In genomic region chr10:116717961-116718360, GRCm38 (mm10) we compare ENCODE assay signal across 27 mouse cellular contexts.
DNase-seq lines count a peak whose midpoint lies in the region; ATAC-seq lines count a peak whose summit lies in the region.
"Had no signal": no experiment of that assay in that cellular context is flagged by ENCODE, and none has a peak within 500 bp of the region (broad histone marks: within the 10 kb centered on the region; RNA-seq: fewer than 3 reads in every experiment).

No protein-coding gene starts in this region.

- peak; percentile 39; the same call in 1 of the 2 replicates for ATAC-seq in forebrain, embryonic 13.5 days
- no peak for ATAC-seq in forebrain, embryonic 11.5 days (replicated peaks; ENCODE audit: low FRiP score)
- no peak for ATAC-seq in midbrain, embryonic 11.5 days (ENCODE audit: low FRiP score)
- no peak for ATAC-seq in midbrain, embryonic 16.5 days
- ATAC-seq in forebrain, embryonic 16.5 days, result peak; percentile 61
- ATAC-seq: intestine, embryonic 15.5 days; Patski had no signal

- no peak overlapping the region for H3K27ac ChIP-seq in forebrain, embryonic 13.5 days
- H3K27ac ChIP-seq in forebrain, embryonic 11.5 days (ENCODE audit: low read depth, low read length), result no peak overlapping the region
- no peak overlapping the region for H3K27ac ChIP-seq in midbrain, embryonic 11.5 days (ENCODE audit: low read depth, low read length)
- no peak overlapping the region for H3K27ac ChIP-seq in midbrain, embryonic 16.5 days (ENCODE audit: low read length)
- no peak overlapping the region for H3K27ac ChIP-seq in forebrain, embryonic 16.5 days (ENCODE audit: low read length)
- H3K27ac ChIP-seq: embryonic facial prominence, embryonic 10.5 days; embryonic facial prominence, embryonic 13.5 days; heart, embryonic 15.5 days; hindbrain, embryonic 10.5 days; hindbrain, embryonic 13.5 days; intestine, embryonic 15.5 days had no signal

- H3K4me2 ChIP-seq in forebrain, embryonic 13.5 days, result no peak overlapping the region
- no peak overlapping the region for H3K4me2 ChIP-seq in forebrain, embryonic 11.5 days (ENCODE audit: low read depth, low read length, severe bottlenecking)
- H3K4me2 ChIP-seq in midbrain, embryonic 11.5 days, result no peak overlapping the region
- H3K4me2 ChIP-seq in midbrain, embryonic 16.5 days (ENCODE audit: low read length), result no peak overlapping the region
- H3K4me2 ChIP-seq in forebrain, embryonic 16.5 days (ENCODE audit: low read length), result no peak overlapping the region
- H3K4me2 ChIP-seq: embryonic facial prominence, embryonic 13.5 days; heart, embryonic 12.5 days; heart, embryonic 15.5 days; hindbrain, embryonic 13.5 days; intestine, embryonic 15.5 days had no signal

- no peaks in the 10 kb centered on the region for H3K36me3 ChIP-seq in forebrain, embryonic 13.5 days (ENCODE audit: poor library complexity, severe bottlenecking)
- H3K36me3 ChIP-seq in forebrain, embryonic 11.5 days (ENCODE audit: control insufficient read depth, insufficient read depth, low read length), result no peaks in the 10 kb centered on the region
- no peaks in the 10 kb centered on the region for H3K36me3 ChIP-seq in midbrain, embryonic 11.5 days (ENCODE audit: control insufficient read depth, insufficient read depth, low read length)
- H3K36me3 ChIP-seq in midbrain, embryonic 16.5 days (ENCODE audit: control insufficient read depth, insufficient read depth, low read length), result no peaks in the 10 kb centered on the region
- H3K36me3 ChIP-seq in forebrain, embryonic 16.5 days (ENCODE audit: control insufficient read depth, insufficient read depth), result no peaks in the 10 kb centered on the region
- H3K36me3 ChIP-seq: embryonic facial prominence, embryonic 10.5 days; embryonic facial prominence, embryonic 13.5 days; heart, embryonic 12.5 days; heart, embryonic 15.5 days; hindbrain, embryonic 10.5 days; hindbrain, embryonic 13.5 days; intestine, embryonic 15.5 days had no signal

- H3K4me1 ChIP-seq in forebrain, embryonic 13.5 days, result no peaks in the 10 kb centered on the region
- no peaks in the 10 kb centered on the region for H3K4me1 ChIP-seq in forebrain, embryonic 11.5 days (replicated peaks; ENCODE audit: control insufficient read depth, insufficient read depth, low read length)
- peaks cover 3% of the 10 kb centered on the region for H3K4me1 ChIP-seq in midbrain, embryonic 11.5 days (ENCODE audit: control insufficient read depth, insufficient read depth, low read length)
- H3K4me1 ChIP-seq in midbrain, embryonic 16.5 days (ENCODE audit: control insufficient read depth, insufficient read depth, low read length), result peaks cover 5% of the 10 kb centered on the region
- peaks cover 2% of the 10 kb centered on the region; the same call in 1 of the 2 replicates for H3K4me1 ChIP-seq in forebrain, embryonic 16.5 days (replicated peaks; ENCODE audit: control insufficient read depth, insufficient read depth, low read length)
- H3K4me1 ChIP-seq: embryonic facial prominence, embryonic 10.5 days; heart, embryonic 12.5 days; hindbrain, embryonic 10.5 days; intestine, embryonic 15.5 days had no signal

- no peaks in the 10 kb centered on the region for H3K27me3 ChIP-seq in forebrain, embryonic 13.5 days
- no peaks in the 10 kb centered on the region for H3K27me3 ChIP-seq in forebrain, embryonic 11.5 days (ENCODE audit: control insufficient read depth, insufficient read depth, low read length)
- no peaks in the 10 kb centered on the region for H3K27me3 ChIP-seq in midbrain, embryonic 11.5 days (ENCODE audit: control insufficient read depth, insufficient read depth, low read length)
- H3K27me3 ChIP-seq in midbrain, embryonic 16.5 days (ENCODE audit: control insufficient read depth, insufficient read depth, low read depth, low read length), result no peaks in the 10 kb centered on the region
- no peaks in the 10 kb centered on the region for H3K27me3 ChIP-seq in forebrain, embryonic 16.5 days (replicated peaks; ENCODE audit: control insufficient read depth, insufficient read depth, low read length)
- H3K27me3 ChIP-seq: embryonic facial prominence, embryonic 13.5 days; heart, embryonic 12.5 days; heart, embryonic 15.5 days; hindbrain, embryonic 13.5 days; intestine, embryonic 15.5 days; Patski had no signal

- no peaks in the 10 kb centered on the region for H3K9me3 ChIP-seq in forebrain, embryonic 13.5 days (replicated peaks)
- H3K9me3 ChIP-seq in forebrain, embryonic 11.5 days (ENCODE audit: control insufficient read depth, low read length), result no peaks in the 10 kb centered on the region
- H3K9me3 ChIP-seq in midbrain, embryonic 11.5 days (ENCODE audit: control insufficient read depth, low read length), result no peaks in the 10 kb centered on the region
- no peaks in the 10 kb centered on the region for H3K9me3 ChIP-seq in midbrain, embryonic 16.5 days (replicated peaks; ENCODE audit: control insufficient read depth, low read length, poor library complexity, severe bottlenecking)
- no peaks in the 10 kb centered on the region for H3K9me3 ChIP-seq in forebrain, embryonic 16.5 days (ENCODE audit: control insufficient read depth, low read length)
- H3K9me3 ChIP-seq: heart, embryonic 12.5 days; heart, embryonic 15.5 days; hindbrain, embryonic 13.5 days; intestine, embryonic 15.5 days had no signal

- no peak overlapping the region for H3K9ac ChIP-seq in forebrain, embryonic 13.5 days
- H3K9ac ChIP-seq in forebrain, embryonic 11.5 days (ENCODE audit: low read length), result no peak overlapping the region
- H3K9ac ChIP-seq in midbrain, embryonic 11.5 days (ENCODE audit: low read length), result no peak overlapping the region
- H3K9ac ChIP-seq in midbrain, embryonic 16.5 days (ENCODE audit: low read depth, low read length), result no peak overlapping the region
- no peak overlapping the region for H3K9ac ChIP-seq in forebrain, embryonic 16.5 days (replicated peaks; ENCODE audit: low read depth, low read length)
- H3K9ac ChIP-seq: embryonic facial prominence, embryonic 13.5 days; heart, embryonic 12.5 days; heart, embryonic 15.5 days; hindbrain, embryonic 13.5 days; intestine, embryonic 15.5 days had no signal

- WGBS in forebrain, embryonic 13.5 days, result 67% methylated on average over 10 of the region's 10 CpGs
- WGBS in forebrain, embryonic 11.5 days, result 83% methylated on average over 10 of the region's 10 CpGs
- 85% methylated on average over 10 of the region's 10 CpGs for WGBS in midbrain, embryonic 11.5 days
- WGBS in midbrain, embryonic 16.5 days, result 66% methylated on average over 10 of the region's 10 CpGs
- 49% methylated on average over 10 of the region's 10 CpGs for WGBS in forebrain, embryonic 16.5 days

- H3K4me3 ChIP-seq in forebrain, embryonic 13.5 days, result no peak overlapping the region
- H3K4me3 ChIP-seq in forebrain, embryonic 11.5 days (ENCODE audit: low read depth, low read length), result no peak overlapping the region
- no peak overlapping the region for H3K4me3 ChIP-seq in midbrain, embryonic 11.5 days (ENCODE audit: low read depth, low read length)
- no peak overlapping the region for H3K4me3 ChIP-seq in midbrain, embryonic 16.5 days (ENCODE audit: low read depth, low read length)
- H3K4me3 ChIP-seq in forebrain, embryonic 16.5 days (replicated peaks; ENCODE audit: low read length), result no peak overlapping the region
- H3K4me3 ChIP-seq: embryonic facial prominence, embryonic 10.5 days; embryonic facial prominence, embryonic 13.5 days; erythroblast, embryonic 14.5 days; heart, embryonic 12.5 days; heart, embryonic 15.5 days; hindbrain, embryonic 10.5 days; hindbrain, embryonic 13.5 days; intestine, embryonic 15.5 days had no signal

- no peak for DNase-seq in forebrain, embryonic 11.5 days (ENCODE audit: low spot score)
- DNase-seq in midbrain, embryonic 11.5 days (ENCODE audit: low spot score, missing footprints), result peak; percentile 56
- DNase-seq in kidney, adult 18-20 months, result no peak
- DNase-seq: adrenal gland, postnatal 10 days; adrenal gland, postnatal 36 days; cerebellum, adult 11 months; cerebellum, adult 2 months; cerebellum, adult 9-11 months; cerebellum, postnatal 36 days; embryo, embryonic 11 days; gastrocnemius, postnatal 25 days; heart, adult 18-20 months; heart, postnatal 10 days; heart, postnatal 36 days; kidney, adult 11 months had no signal

Comparison
In these comparisons a context has a peak if more than half of its experiments do, and no peak if none do; other contexts are left out.
1. ATAC-seq: peak in forebrain, embryonic 13.5 days (single experiment) and forebrain, embryonic 16.5 days (single experiment); none in forebrain, embryonic 11.5 days (single experiment), midbrain, embryonic 11.5 days (single experiment) and midbrain, embryonic 16.5 days (single experiment).